Mouse (Mus musculus) heart, embryonic 15.5 days (tissue): ENCODE results near the gene Lgals12. TPM values are rescaled to one million over a fixed set of nuclear protein-coding genes. Genes with fewer than 3 reads are reported as not detected.

Experiments
- ATAC-seq: fragments of 200-750 bp; cut with Nextera tagmentation; replicated peaks from 2 replicates; pipeline ENCODE4 v1.8.0; 2017; ENCODE audit warnings: low read depth, moderate TSS enrichment; ENCODE audit not compliant: insufficient number of reproducible peaks, insufficient read depth, low FRiP score
- H3K27ac ChIP-seq: fragments of 300-500 bp; sonication (generic); 2 replicates; pipeline ENCODE4 v1.5.1; 2015; ENCODE audit warnings: mild to moderate bottlenecking, inconsistent platforms
- H3K27me3 ChIP-seq: fragments of 300-500 bp; sonication (generic); 2 replicates; pipeline ENCODE4 v1.6.1; 2015; ENCODE audit warnings: inconsistent platforms
- H3K36me3 ChIP-seq: fragments of 300-500 bp; sonication (generic); 2 replicates; pipeline ENCODE4 v1.6.1; 2015; ENCODE audit warnings: mild to moderate bottlenecking, inconsistent platforms
- H3K4me1 ChIP-seq: fragments of 300-500 bp; sonication (generic); replicated peaks from 2 replicates; pipeline ENCODE4 v1.6.1; 2015; ENCODE audit warnings: inconsistent platforms
- H3K4me2 ChIP-seq: fragments of 300-500 bp; sonication (generic); 2 replicates; pipeline ENCODE4 v1.6.1; 2015; ENCODE audit warnings: inconsistent platforms, mild to moderate bottlenecking, moderate library complexity
- H3K4me3 ChIP-seq: fragments of 300-500 bp; sonication (generic); 2 replicates; pipeline ENCODE4 v1.5.1; 2015; ENCODE audit warnings: mild to moderate bottlenecking, inconsistent platforms
- H3K9ac ChIP-seq: fragments of 300-500 bp; sonication (generic); 2 replicates; pipeline ENCODE4 v1.6.1; 2015; ENCODE audit warnings: mild to moderate bottlenecking, inconsistent platforms
- H3K9me3 ChIP-seq: fragments of 300-500 bp; sonication (generic); replicated peaks from 2 replicates; pipeline ENCODE4 v1.6.1; 2016; ENCODE audit warnings: inconsistent platforms
- WGBS: fragments of 180-500 bp; shearing (Covaris S2); methylation state at CpG from one replicate; pipeline ENCODE4 v1.1.7; 2015; ENCODE audit warnings: mixed read lengths; 5-methylcytosine and 5-hydroxymethylcytosine counted together
- polyA plus RNA-seq: library from polyadenylated mRNA; unstranded; fragments of >200 nt; fragmentation: Nextera tagmentation; extraction: Ambion mirVana; gene quantifications from 2 replicates; pipeline ENCODE4 v1.2.1, GENCODE M21; 2015

Lgals12 gene
- polyA plus RNA-seq, 1 experiment from 2014 or later, result 0.21 TPM

GRCm38 (mm10) chr19:7605930-7606783, 836 bp downstream of the Lgals12 start:
- WGBS, result 4% methylated on average over 15 of the region's 15 CpGs
- Histone ChIP-seq H3K4me3 (peak overlapping the region; percentile 37), H3K36me3 (no peaks in the 10 kb centered on the region), H3K27ac (0 out of 2 replicates have a peak overlapping the region, but pooled peaks have one; percentile 40), H3K4me1 (peaks cover 24% of the 10 kb centered on the region), H3K9ac (peak overlapping the region; percentile 49), H3K27me3 (no peaks in the 10 kb centered on the region), H3K4me2 (peak overlapping the region; percentile 70), H3K9me3 (no peaks in the 10 kb centered on the region)
- peak; percentile 45 for ATAC-seq

GRCm38 (mm10) chr19:7605013-7605412, 2.0 kb downstream of the Lgals12 start:
- H3K4me2 ChIP-seq, result no peak overlapping the region
- ATAC-seq, result no peak
- no peak overlapping the region for H3K9ac ChIP-seq

GRCm38 (mm10) chr19:7604107-7604506, 2.9 kb downstream of the Lgals12 start:
- no peaks in the 10 kb centered on the region for H3K9me3 ChIP-seq
- 88% methylated on average over 10 of the region's 10 CpGs for WGBS

More at GRCm38 (mm10) chr19:7605013-7605412, 2.0 kb downstream of the Lgals12 start:
- no peak overlapping the region for H3K4me3 ChIP-seq
- H3K36me3 ChIP-seq, result no peaks in the 10 kb centered on the region
- no peak overlapping the region for H3K27ac ChIP-seq
- H3K9me3 ChIP-seq, result no peaks in the 10 kb centered on the region
- peaks cover 24% of the 10 kb centered on the region for H3K4me1 ChIP-seq
- no peaks in the 10 kb centered on the region for H3K27me3 ChIP-seq

GRCm38 (mm10) chr19:7601551-7601950, 5.4 kb downstream of the Lgals12 start:
- 84% methylated on average over 4 of the region's 4 CpGs for WGBS
- Histone ChIP-seq H3K27ac (no peak overlapping the region), H3K4me2 (no peak overlapping the region), H3K4me1 (peaks cover 9% of the 10 kb centered on the region), H3K4me3 (no peak overlapping the region), H3K9me3 (no peaks in the 10 kb centered on the region), H3K27me3 (no peaks in the 10 kb centered on the region; the same call in 1 of the 2 replicates), H3K36me3 (no peaks in the 10 kb centered on the region), H3K9ac (no peak overlapping the region)
- no peak for ATAC-seq

More at GRCm38 (mm10) chr19:7604107-7604506, 2.9 kb downstream of the Lgals12 start:
- no peak overlapping the region for H3K4me2 ChIP-seq
- no peaks in the 10 kb centered on the region for H3K27me3 ChIP-seq
- no peak overlapping the region for H3K27ac ChIP-seq
- H3K9ac ChIP-seq, result no peak overlapping the region
- no peak for ATAC-seq
- no peak overlapping the region for H3K4me3 ChIP-seq
- H3K4me1 ChIP-seq, result peaks cover 24% of the 10 kb centered on the region
- no peaks in the 10 kb centered on the region for H3K36me3 ChIP-seq

GRCm38 (mm10) chr19:7598481-7598880, 8.5 kb downstream of the Lgals12 start:
- no peak overlapping the region for H3K4me2 ChIP-seq
- no peak for ATAC-seq
- H3K9me3 ChIP-seq, result no peaks in the 10 kb centered on the region
- H3K9ac ChIP-seq, result no peak overlapping the region
- no peak overlapping the region for H3K4me3 ChIP-seq
- H3K4me1 ChIP-seq, result no peaks in the 10 kb centered on the region; the same call in 1 of the 2 replicates
- no peaks in the 10 kb centered on the region for H3K36me3 ChIP-seq
- H3K27ac ChIP-seq, result no peak overlapping the region
- no peaks in the 10 kb centered on the region; the same call in 1 of the 2 replicates for H3K27me3 ChIP-seq
- WGBS, result 48% methylated on average over 4 of the region's 4 CpGs

GRCm38 (mm10) chr19:7595534-7595933, 11.5 kb downstream of the Lgals12 start:
- H3K4me2 ChIP-seq, result no peak overlapping the region
- no peak overlapping the region for H3K4me3 ChIP-seq
- H3K9ac ChIP-seq, result no peak overlapping the region
- ATAC-seq, result no peak
- H3K27ac ChIP-seq, result no peak overlapping the region
- H3K9me3 ChIP-seq, result no peaks in the 10 kb centered on the region
- H3K27me3 ChIP-seq, result no peaks in the 10 kb centered on the region; the same call in 1 of the 2 replicates
- peaks cover 7% of the 10 kb centered on the region; the same call in 1 of the 2 replicates for H3K4me1 ChIP-seq
- no peaks in the 10 kb centered on the region for H3K36me3 ChIP-seq
- WGBS, result 7% methylated on average over 2 of the region's 2 CpGs

- Histone ChIP-seq H3K9ac (no peak overlapping the region), H3K4me1 (peaks cover 7% of the 10 kb centered on the region; the same call in 1 of the 2 replicates), H3K4me2 (no peak overlapping the region), H3K27me3 (no peaks in the 10 kb centered on the region), H3K4me3 (no peak overlapping the region), H3K36me3 (no peaks in the 10 kb centered on the region), H3K9me3 (no peaks in the 10 kb centered on the region), H3K27ac (peak overlapping the region; percentile 47)
- ATAC-seq, result peak; percentile 74; the same call in 1 of the 2 replicates
- WGBS, result 27% methylated on average over 3 of the region's 3 CpGs
These were observed 15.0 kb downstream of the Lgals12 start for GRCm38 (mm10) chr19:7592018-7592417.

GRCm38 (mm10) chr19:7590795-7591194, 16.2 kb downstream of the Lgals12 start:
- H3K27me3 ChIP-seq, result no peaks in the 10 kb centered on the region

GRCm38 (mm10) chr19:7585764-7586163, 21.2 kb downstream of the Lgals12 start:
- Histone ChIP-seq H3K9me3 (no peaks in the 10 kb centered on the region), H3K4me3 (no peak overlapping the region), H3K27me3 (no peaks in the 10 kb centered on the region), H3K36me3 (peaks cover 7% of the 10 kb centered on the region; the same call in 1 of the 2 replicates), H3K4me2 (no peak overlapping the region), H3K27ac (peak overlapping the region; percentile 64), H3K9ac (no peak overlapping the region), H3K4me1 (peaks cover 17% of the 10 kb centered on the region)
- 58% methylated on average over 6 of the region's 6 CpGs for WGBS
- ATAC-seq, result no peak

More at GRCm38 (mm10) chr19:7590795-7591194, 16.2 kb downstream of the Lgals12 start:
- H3K27ac ChIP-seq, result no peak overlapping the region
- ATAC-seq, result no peak
- H3K36me3 ChIP-seq, result peaks cover 7% of the 10 kb centered on the region; the same call in 1 of the 2 replicates
- no peak overlapping the region for H3K4me3 ChIP-seq
- H3K9ac ChIP-seq, result no peak overlapping the region
- H3K4me1 ChIP-seq, result peaks cover 7% of the 10 kb centered on the region; the same call in 1 of the 2 replicates
- no peak overlapping the region for H3K4me2 ChIP-seq
- H3K9me3 ChIP-seq, result no peaks in the 10 kb centered on the region

GRCm38 (mm10) chr19:7585279-7585678, 21.7 kb downstream of the Lgals12 start:
- peak overlapping the region; percentile 64 for H3K27ac ChIP-seq
- no peaks in the 10 kb centered on the region for H3K27me3 ChIP-seq
- H3K4me3 ChIP-seq, result no peak overlapping the region
- no peak for ATAC-seq
- H3K9ac ChIP-seq, result no peak overlapping the region
- no peaks in the 10 kb centered on the region for H3K9me3 ChIP-seq
- peaks cover 18% of the 10 kb centered on the region for H3K4me1 ChIP-seq
- peaks cover 7% of the 10 kb centered on the region; the same call in 1 of the 2 replicates for H3K36me3 ChIP-seq
- WGBS, result 78% methylated on average over 8 of the region's 8 CpGs
- H3K4me2 ChIP-seq, result no peak overlapping the region

- H3K9ac ChIP-seq, result no peak overlapping the region
- no peaks in the 10 kb centered on the region for H3K9me3 ChIP-seq
- no peak overlapping the region for H3K4me2 ChIP-seq
- 82% methylated on average over 3 of the region's 3 CpGs for WGBS
- H3K27me3 ChIP-seq, result no peaks in the 10 kb centered on the region
- H3K4me3 ChIP-seq, result no peak overlapping the region
- no peak for ATAC-seq
- H3K36me3 ChIP-seq, result peaks cover 11% of the 10 kb centered on the region; the same call in 1 of the 2 replicates
- H3K27ac ChIP-seq, result peak overlapping the region; percentile 16; the same call in 1 of the 2 replicates
- H3K4me1 ChIP-seq, result peaks cover 19% of the 10 kb centered on the region
These were observed 23.4 kb downstream of the Lgals12 start for GRCm38 (mm10) chr19:7583599-7583998.
